Mouse (Mus musculus): ENCODE measurements at regions not wholly inside any gene's neighbourhood (a gene's known extent, or its start where the extent isn't known, plus 50 kb on each side); places are given as distances from the start of the nearest gene placed in this dataset.

GRCm38 (mm10) chr2:34026566-34027360 is 139.0 kb upstream of the Mvb12b start:
- TF ChIP-seq POLR2A (IDR thresholded peaks at IDR 0.05; ENCODE audit: borderline replicate concordance, control insufficient read depth, low read depth, low read length) (no peak), CTCF (IDR thresholded peaks at IDR 0.05; ENCODE audit: control insufficient read depth, insufficient read depth, low read length) (no peak)

All from bone marrow, adult 2 months (tissue).